In genomic region chr16:43586859-43587429, GRCm38 (mm10) we compare ENCODE assay signal across 24 mouse cellular contexts.
"Had no signal": no experiment of that assay in that cellular context is flagged by ENCODE, and none has a peak within 500 bp of the region (broad histone marks: within the 10 kb centered on the region; RNA-seq: fewer than 3 reads in every experiment).

No protein-coding gene starts in this region.

- H3K27ac ChIP-seq: left cerebral cortex, adult 2 months; limb, embryonic 12.5 days; limb, embryonic 15.5 days; liver, embryonic 14.5 days; macrophage; neural tube, embryonic 12.5 days; neural tube, embryonic 15.5 days; stomach, embryonic 15.5 days had no signal

- H3K4me3 ChIP-seq: left cerebral cortex, adult 2 months; limb, embryonic 12.5 days; limb, embryonic 15.5 days; neural tube, embryonic 12.5 days; neural tube, embryonic 15.5 days; stomach, embryonic 15.5 days had no signal

- H3K27me3 ChIP-seq: limb, embryonic 12.5 days; limb, embryonic 15.5 days; neural tube, embryonic 12.5 days; neural tube, embryonic 15.5 days; stomach, embryonic 15.5 days had no signal

- DNase-seq: kidney, adult 11 months; kidney, adult 9 months; kidney, postnatal 14 days; kidney, postnatal 4 days; layer of hippocampus, adult 9-11 months; layer of hippocampus, postnatal 36 days; left cerebral cortex, postnatal 4 days; liver, postnatal 0 days; lung, embryonic 14.5 days; midbrain, embryonic 14.5 days; right cerebral cortex, postnatal 25 days; spleen, adult 18-20 months; thymus, postnatal 25 days had no signal

- H3K9me3 ChIP-seq: limb, embryonic 12.5 days; limb, embryonic 15.5 days; neural tube, embryonic 12.5 days; neural tube, embryonic 15.5 days; stomach, embryonic 15.5 days had no signal

- H3K9ac ChIP-seq: limb, embryonic 12.5 days; limb, embryonic 15.5 days; liver, embryonic 14.5 days; liver, postnatal 0 days; lung, embryonic 14.5 days; neural tube, embryonic 12.5 days; neural tube, embryonic 15.5 days; stomach, embryonic 15.5 days had no signal

- ATAC-seq: liver, postnatal 0 days; lung, postnatal 0 days had no signal

- H3K4me2 ChIP-seq: limb, embryonic 12.5 days; limb, embryonic 15.5 days; liver, embryonic 11.5 days; lung, embryonic 14.5 days; midbrain, embryonic 11.5 days; neural tube, embryonic 12.5 days; neural tube, embryonic 15.5 days; stomach, embryonic 15.5 days had no signal

- H3K36me3 ChIP-seq: limb, embryonic 12.5 days; limb, embryonic 15.5 days; neural tube, embryonic 15.5 days; stomach, embryonic 15.5 days had no signal
